Mouse (Mus musculus): Measurements from ENCODE around the gene Zyg11a.

Zyg11a gene

DNA sequence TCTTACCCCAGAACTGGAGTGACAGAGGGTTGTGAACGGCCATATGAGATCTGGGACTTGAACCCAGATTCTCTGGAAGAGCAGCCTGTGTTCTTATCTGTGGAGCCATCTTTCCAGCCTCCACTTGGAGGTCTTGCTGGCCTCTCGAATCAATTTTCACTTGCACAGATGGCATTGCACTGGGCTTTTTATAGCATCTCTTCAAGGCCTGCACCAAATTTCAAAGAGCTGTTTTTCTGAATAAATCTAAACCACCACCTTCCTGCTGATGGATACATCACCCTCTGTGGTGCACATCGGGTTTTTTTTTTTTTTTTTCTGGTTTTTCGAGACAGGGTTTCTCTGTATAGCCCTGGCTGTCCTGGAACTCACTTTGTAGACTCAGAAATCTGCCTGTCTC, 51.0 kb downstream of the Zyg11a start:
- TF ChIP-seq GATA4 (IDR thresholded peaks at IDR 0.05; ENCODE audit: insufficient replicate concordance, low read length): no peak; the same call in 1 of the 2 replicates

DNA sequence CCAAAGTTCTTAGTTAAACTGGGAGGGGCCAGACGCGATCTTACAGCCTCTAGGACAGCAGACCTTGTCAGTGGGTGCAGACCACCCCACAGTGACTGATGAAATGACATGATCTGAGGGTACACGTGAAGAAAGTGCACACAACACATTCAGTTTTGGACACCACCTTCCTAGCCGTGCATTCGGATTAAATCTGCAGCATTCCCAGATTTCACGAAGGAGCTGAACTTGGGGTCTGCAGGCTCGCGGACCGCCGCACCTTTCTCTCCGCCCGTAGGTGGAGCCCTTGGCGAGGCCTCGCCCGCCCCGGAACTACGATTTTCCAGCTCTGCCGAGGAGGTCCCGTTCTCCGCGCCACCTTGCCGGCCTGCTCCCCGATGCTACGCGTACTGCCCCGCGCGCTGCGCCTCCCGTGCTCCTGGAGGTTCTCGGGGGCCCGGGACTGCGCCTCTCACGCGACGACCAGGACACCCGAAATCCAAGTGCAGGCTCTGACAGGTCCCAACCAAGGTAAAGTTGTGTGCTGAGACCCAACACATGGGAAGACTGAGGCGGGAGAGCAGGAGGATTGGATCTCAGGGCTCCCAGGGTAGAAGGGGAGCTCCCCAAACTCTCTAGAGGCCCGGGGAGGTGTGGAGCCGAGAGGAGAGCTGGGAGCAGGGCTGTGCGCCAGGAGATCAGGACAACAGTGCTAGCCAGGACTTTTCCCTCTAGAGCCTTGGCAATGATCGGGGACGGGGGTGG, 52.5 kb downstream of the Zyg11a start, which contains the start of gene Echdc2:
Echdc2 (plus strand) TSS at position 286 of the 744 bp plus-strand sequence.
- TF ChIP-seq GATA4 (IDR thresholded peaks at IDR 0.05; ENCODE audit: insufficient replicate concordance, low read length): no peak

DNA sequence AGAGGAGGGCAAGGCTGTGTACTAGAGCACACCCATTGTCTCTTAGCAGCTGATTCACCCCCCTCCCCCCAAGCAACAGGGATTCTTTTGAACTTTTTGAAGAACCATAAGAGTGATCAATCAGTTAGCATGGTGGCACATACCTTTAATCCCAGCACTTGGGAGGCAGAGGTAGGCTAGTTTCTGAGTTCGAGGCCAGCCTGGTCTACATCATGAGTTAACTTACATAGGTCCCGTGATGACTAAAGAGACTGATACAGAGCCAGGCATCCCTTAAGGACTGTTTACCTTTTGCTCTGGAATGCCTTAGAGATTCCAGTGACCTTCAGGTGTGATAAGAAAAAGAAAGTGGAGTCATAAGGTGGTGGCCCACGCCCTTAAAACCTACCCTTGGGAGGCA, 54.6 kb downstream of the Zyg11a start:
- no peak for TF ChIP-seq GATA4 (IDR thresholded peaks at IDR 0.05; ENCODE audit: insufficient replicate concordance, low read length)

DNA sequence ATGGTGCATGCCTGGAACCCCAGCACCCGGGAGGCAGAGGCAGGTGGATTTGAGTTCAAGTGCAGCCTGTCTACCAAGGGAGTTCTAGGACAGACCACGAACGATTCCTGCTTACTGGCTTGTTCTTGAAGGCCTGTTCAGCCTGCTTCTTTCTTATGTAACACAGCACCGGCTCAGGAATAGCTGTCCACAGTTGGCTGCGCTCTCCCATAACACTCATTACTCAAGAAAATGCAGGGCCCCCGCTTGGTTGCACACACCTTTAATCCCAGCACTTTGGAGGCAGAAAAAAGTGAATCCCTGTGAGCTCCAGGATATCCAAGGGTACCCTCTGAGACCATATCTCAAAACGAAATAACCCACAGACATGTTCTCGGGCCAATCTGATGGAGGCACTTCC, 55.9 kb downstream of the Zyg11a start:
- no peak for TF ChIP-seq GATA4 (IDR thresholded peaks at IDR 0.05; ENCODE audit: insufficient replicate concordance, low read length)

DNA sequence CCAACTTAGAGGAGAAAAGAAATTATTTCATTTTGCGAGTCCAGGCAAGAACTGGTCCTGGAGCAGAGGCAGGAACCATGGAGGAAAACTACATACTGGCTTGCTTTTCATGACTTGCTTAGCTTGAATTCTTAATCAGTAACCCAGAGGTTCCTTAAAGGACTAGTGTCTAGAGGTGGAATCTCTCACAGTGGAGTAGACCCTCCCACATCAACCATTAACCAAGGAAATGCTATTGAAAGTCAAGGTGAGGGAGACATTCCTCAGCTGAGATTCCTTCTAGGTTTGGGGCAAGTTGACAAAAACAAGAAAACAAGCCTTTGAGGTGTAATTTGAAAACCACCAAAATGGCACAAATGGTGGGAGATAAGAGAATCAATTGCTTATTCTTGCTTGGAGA, 73.0 kb downstream of the Zyg11a start, which contains the start of gene Scp2:
Scp2 (minus strand) TSS at position 119 of the 400 bp plus-strand sequence.
- TF ChIP-seq GATA4 (IDR thresholded peaks at IDR 0.05; ENCODE audit: insufficient replicate concordance, low read length): no peak

DNA sequence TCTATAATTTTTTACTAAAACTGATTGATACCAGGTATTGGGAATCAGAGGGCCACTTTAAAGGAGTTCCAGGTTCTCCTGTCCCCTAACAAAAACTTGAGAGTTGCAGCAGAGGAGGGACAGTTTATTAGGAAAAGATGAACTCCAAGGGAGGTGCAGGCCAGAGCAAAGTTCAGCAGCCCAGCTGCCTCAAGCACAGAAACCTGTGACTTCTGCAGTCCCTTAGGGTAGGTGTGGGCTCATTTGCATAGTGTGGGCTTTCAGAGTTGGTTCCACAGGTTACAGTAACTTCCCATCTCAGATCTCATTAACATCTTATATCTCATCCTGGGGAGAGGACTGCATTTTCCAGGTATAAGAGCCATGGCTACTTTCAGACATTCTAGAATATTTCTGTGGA, 74.1 kb downstream of the Zyg11a start:
- TF ChIP-seq GATA4 (IDR thresholded peaks at IDR 0.05; ENCODE audit: insufficient replicate concordance, low read length): no peak

DNA sequence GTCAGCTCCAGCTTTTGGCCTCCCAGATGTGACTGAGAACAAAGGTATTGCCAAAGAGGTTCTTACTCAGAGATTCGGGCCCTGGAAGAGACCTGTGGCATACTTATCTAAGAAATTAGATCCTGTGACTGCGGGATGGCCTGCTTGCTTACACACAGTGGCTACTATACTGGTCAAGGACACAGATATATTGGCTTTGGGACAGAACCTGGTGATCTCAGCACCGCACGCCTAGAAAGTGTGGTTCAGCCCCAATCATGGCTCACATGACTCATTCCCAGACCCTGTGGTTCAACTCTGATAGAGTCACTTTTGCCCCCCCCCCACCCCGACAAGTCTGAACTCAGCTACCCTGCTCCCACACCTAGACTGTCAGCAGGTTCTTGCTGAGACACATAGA, 80.9 kb downstream of the Zyg11a start:
- TF ChIP-seq GATA4 (IDR thresholded peaks at IDR 0.05; ENCODE audit: insufficient replicate concordance, low read length): no peak
